Mouse (Mus musculus) C2C12 (cell line): ENCODE measurements around the gene Minos1.

Experiments used
- CEBPB ChIP-seq: IDR thresholded peaks from one replicate; pipeline ENCODE4 v1.6.1; 2011; ENCODE audit warnings: low read depth, mild to moderate bottlenecking, control low read depth, moderate library complexity
- CTCF ChIP-seq: IDR thresholded peaks from one replicate; pipeline ENCODE4 v1.5.1; 2011; ENCODE audit not compliant: control insufficient read depth, insufficient read depth, insufficient read length
- FOSL1 ChIP-seq: IDR thresholded peaks from one replicate; pipeline ENCODE4 v1.8.0; 2011; ENCODE audit warnings: mild to moderate bottlenecking, low read length; ENCODE audit not compliant: poor library complexity, insufficient read depth, severe bottlenecking
- MAX ChIP-seq: IDR thresholded peaks from one replicate; pipeline ENCODE4 v1.6.1; 2011; ENCODE audit warnings: mild to moderate bottlenecking, control low read depth
- MYOD1 ChIP-seq: IDR thresholded peaks from one replicate; pipeline ENCODE4 v1.6.1; 2011; ENCODE audit warnings: low read depth; ENCODE audit not compliant: control insufficient read depth, insufficient read length
- USF1 ChIP-seq: IDR thresholded peaks from one replicate; pipeline ENCODE4 v1.6.1; 2011; ENCODE audit warnings: low read depth, mild to moderate bottlenecking, control low read depth, moderate library complexity

DNA sequence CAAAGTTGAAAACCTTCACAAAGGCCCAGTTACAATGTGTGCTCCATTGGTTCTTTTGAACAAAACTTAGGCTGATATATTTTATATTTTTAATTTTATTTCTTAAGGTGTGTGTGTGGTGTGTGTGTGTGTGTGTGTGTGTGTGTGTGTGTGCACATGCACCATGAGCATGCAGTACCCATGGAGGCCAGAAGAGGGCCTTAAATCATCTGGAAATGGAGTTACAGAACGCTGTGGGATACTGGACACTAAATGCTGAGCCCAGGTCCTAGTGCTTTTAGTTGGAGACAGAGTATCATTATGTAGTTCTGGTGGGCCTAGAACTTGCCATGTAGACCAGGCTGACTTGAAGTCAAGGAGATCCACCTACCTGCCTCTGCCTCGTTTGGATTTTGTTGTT is 48.3 kb upstream of the Minos1 start:
- no peak for TF ChIP-seq CTCF
- no peak for TF ChIP-seq MYOD1
- TF ChIP-seq MAX, result no peak
- TF ChIP-seq USF1, result no peak
- no peak for TF ChIP-seq CEBPB
- TF ChIP-seq FOSL1, result no peak
